Mouse (Mus musculus) kidney, embryonic 15.5 days (tissue): ENCODE measurements around the gene Mrps23. TPM values are rescaled to one million over a fixed set of nuclear protein-coding genes. Genes with fewer than 3 reads are reported as not detected.
A peak's percentile ranks its signal among the peaks of the same experiment; 100 is the strongest.
"Not testable (repeated sequence)": the region's sequence is repeated elsewhere in the genome, so short reads cannot be mapped to it uniquely, and the experiment has no call there.

Experiments
- ATAC-seq: fragments of 200-750 bp; cut with Nextera tagmentation; replicated peaks from 2 replicates; pipeline ENCODE4 v1.8.0; 2017; ENCODE audit warnings: moderate TSS enrichment; ENCODE audit not compliant: low FRiP score
- H3K27ac ChIP-seq: fragments of 300-500 bp; sonication (generic); 2 replicates; pipeline ENCODE4 v1.5.1; 2015; ENCODE audit warnings: mild to moderate bottlenecking, inconsistent platforms
- H3K27me3 ChIP-seq: fragments of 300-500 bp; sonication (generic); 2 replicates; pipeline ENCODE4 v1.6.1; 2015; ENCODE audit warnings: inconsistent platforms
- H3K36me3 ChIP-seq: fragments of 300-500 bp; sonication (generic); 2 replicates; pipeline ENCODE4 v1.6.1; 2015; ENCODE audit warnings: inconsistent platforms
- H3K4me1 ChIP-seq: fragments of 300-500 bp; sonication (generic); 2 replicates; pipeline ENCODE4 v1.6.1; 2015; ENCODE audit warnings: inconsistent platforms
- H3K4me2 ChIP-seq: fragments of 300-500 bp; sonication (generic); 2 replicates; pipeline ENCODE4 v1.6.1; 2015; ENCODE audit warnings: moderate library complexity, mild to moderate bottlenecking, inconsistent platforms
- H3K4me3 ChIP-seq: fragments of 300-500 bp; sonication (generic); replicated peaks from 2 replicates; pipeline ENCODE4 v1.5.1; 2015; ENCODE audit warnings: mild to moderate bottlenecking, inconsistent platforms
- H3K9ac ChIP-seq: fragments of 300-500 bp; sonication (generic); 2 replicates; pipeline ENCODE4 v1.6.1; 2015; ENCODE audit warnings: mild to moderate bottlenecking, inconsistent platforms
- H3K9me3 ChIP-seq: fragments of 300-500 bp; sonication (generic); replicated peaks from 2 replicates; pipeline ENCODE4 v1.6.1; 2016; ENCODE audit warnings: inconsistent platforms
- WGBS: fragments of 180-500 bp; shearing (Covaris S2); methylation state at CpG from one replicate; pipeline ENCODE4 v1.1.7; 2015; ENCODE audit warnings: mixed read lengths; 5-methylcytosine and 5-hydroxymethylcytosine counted together
- polyA plus RNA-seq: library from polyadenylated mRNA; unstranded; fragments of >200 nt; fragmentation: Nextera tagmentation; extraction: Ambion mirVana; gene quantifications from 2 replicates; pipeline ENCODE4 v1.2.1, GENCODE M21; 2015

Mrps23 gene
- polyA plus RNA-seq, 1 experiment from 2014 or later = 57.5 TPM

DNA sequence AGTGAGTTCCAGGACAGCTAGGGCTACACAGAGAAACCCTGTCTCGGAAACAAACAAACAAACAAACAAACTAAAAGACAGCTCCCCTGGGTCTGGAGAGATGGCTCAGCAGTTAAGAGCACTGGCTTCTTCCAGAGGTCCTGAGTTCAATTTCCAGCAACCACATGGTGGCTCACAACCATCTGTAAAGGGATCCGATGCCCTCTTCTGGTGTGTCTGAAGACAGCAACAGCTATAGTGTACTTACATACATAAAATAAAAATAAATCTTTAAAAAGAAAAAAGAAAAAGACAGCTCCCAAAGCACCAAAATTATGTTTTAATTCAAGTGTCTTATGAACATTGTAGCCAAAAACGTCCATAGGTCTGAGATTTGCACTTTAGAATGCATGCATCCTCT is 8.5 kb upstream of the Mrps23 start:
- 83% methylated on average over 3 of the region's 3 CpGs for WGBS
- H3K9me3 ChIP-seq, H3K9ac ChIP-seq, H3K4me3 ChIP-seq, H3K36me3 ChIP-seq, H3K4me2 ChIP-seq, H3K27ac ChIP-seq, ATAC-seq: not testable (repeated sequence)
- Histone ChIP-seq H3K4me1 (peaks cover 34% of the 10 kb centered on the region), H3K27me3 (peaks cover 54% of the 10 kb centered on the region)

DNA sequence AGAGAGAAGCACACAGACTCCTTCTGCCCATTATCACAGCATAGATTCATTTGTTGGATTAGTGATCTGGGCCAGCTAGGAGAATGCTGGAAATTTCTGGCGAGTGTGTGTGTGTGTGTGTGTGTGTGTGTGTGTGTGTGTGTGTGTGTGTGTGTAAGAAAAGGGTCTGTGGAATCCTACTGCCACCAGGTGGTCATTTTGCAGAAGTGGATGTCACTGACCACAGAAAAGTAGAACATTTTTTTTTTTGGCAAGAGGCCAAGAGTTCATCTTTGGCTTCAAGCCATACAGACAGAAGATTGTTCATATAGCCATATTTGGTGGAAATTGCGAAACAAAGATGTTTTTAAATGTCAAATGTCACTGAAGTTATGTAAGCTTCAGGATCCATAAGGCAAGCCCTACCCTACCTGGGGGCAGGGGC is 7.0 kb upstream of the Mrps23 start:
- no peaks in the 10 kb centered on the region for H3K36me3 ChIP-seq
- peaks cover 45% of the 10 kb centered on the region for H3K27me3 ChIP-seq
- no peaks in the 10 kb centered on the region for H3K9me3 ChIP-seq
- H3K4me2 ChIP-seq = no peak overlapping the region
- ATAC-seq = no peak
- no peak overlapping the region for H3K27ac ChIP-seq
- H3K9ac ChIP-seq = no peak overlapping the region
- H3K4me3 ChIP-seq = no peak overlapping the region
- 3% methylated on average over 2 of the region's 2 CpGs for WGBS
- H3K4me1 ChIP-seq = peaks cover 34% of the 10 kb centered on the region

DNA sequence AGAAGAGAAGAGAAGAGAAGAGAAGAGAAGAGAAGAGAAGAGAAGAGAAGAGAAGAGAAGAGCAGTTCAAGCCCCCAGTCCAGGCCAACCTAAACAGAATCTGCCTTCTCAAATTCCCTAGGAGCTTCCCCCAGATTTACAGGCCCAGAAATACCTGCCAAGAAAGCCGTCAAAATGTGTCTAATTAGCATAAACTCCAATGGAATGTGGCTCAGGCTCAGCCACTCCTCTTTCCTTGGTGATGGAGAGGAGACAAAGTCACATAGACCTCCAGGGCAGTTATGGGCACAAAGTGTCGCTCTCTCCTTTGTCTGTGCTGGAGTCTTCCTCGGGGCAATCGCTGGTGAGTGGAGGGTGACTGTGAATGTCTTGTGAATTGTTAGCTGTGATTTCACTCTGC is 6.0 kb upstream of the Mrps23 start:
- H3K27me3 ChIP-seq = peaks cover 34% of the 10 kb centered on the region
- 37% methylated on average over 4 of the region's 4 CpGs for WGBS
- no peak for ATAC-seq

DNA sequence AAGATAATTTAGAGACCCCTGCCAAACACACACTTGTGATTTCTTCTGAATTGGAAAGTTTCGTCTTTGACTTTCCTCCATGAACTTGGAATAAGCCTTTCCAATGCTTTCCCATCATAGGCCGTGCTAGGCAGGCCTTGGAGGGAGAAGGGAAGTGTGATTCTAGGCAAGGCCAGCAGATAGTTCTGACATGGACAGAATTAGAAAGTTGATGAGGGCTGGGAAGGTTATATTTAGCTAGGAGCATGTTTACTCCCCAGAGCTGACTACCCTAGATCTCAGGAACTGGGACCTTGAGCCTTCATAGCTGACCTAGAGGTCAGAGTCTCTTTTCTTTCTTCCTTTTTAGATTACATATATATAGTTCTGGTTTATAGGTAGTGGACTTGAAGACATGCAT is 3.0 kb upstream of the Mrps23 start:
- peaks cover 13% of the 10 kb centered on the region for H3K27me3 ChIP-seq
- WGBS = 74% methylated on average over 2 of the region's 2 CpGs
- no peak for ATAC-seq
- peaks cover 3% of the 10 kb centered on the region; the same call in 1 of the 2 replicates for H3K36me3 ChIP-seq
- H3K4me2 ChIP-seq = no peak overlapping the region
- H3K27ac ChIP-seq = no peak overlapping the region
- no peak overlapping the region for H3K4me3 ChIP-seq
- no peak overlapping the region for H3K9ac ChIP-seq
- no peaks in the 10 kb centered on the region for H3K9me3 ChIP-seq
- peaks cover 28% of the 10 kb centered on the region for H3K4me1 ChIP-seq

More for the DNA sequence above, 6.0 kb upstream of the Mrps23 start:
- Histone ChIP-seq H3K27ac (no peak overlapping the region), H3K4me1 (peaks cover 29% of the 10 kb centered on the region), H3K36me3 (no peaks in the 10 kb centered on the region), H3K4me2 (no peak overlapping the region), H3K9ac (no peak overlapping the region), H3K4me3 (no peak overlapping the region), H3K9me3 (no peaks in the 10 kb centered on the region)

GRCm38 (mm10) chr11:88202077-88202476 is 2.1 kb upstream of the Mrps23 start:
- no peak overlapping the region for H3K4me3 ChIP-seq
- H3K27ac ChIP-seq = no peak overlapping the region
- no peaks in the 10 kb centered on the region for H3K9me3 ChIP-seq
- peaks cover 29% of the 10 kb centered on the region for H3K4me1 ChIP-seq
- H3K27me3 ChIP-seq = peaks cover 7% of the 10 kb centered on the region; the same call in 1 of the 2 replicates
- 30% methylated on average over 2 of the region's 2 CpGs for WGBS
- H3K36me3 ChIP-seq = peaks cover 5% of the 10 kb centered on the region
- ATAC-seq = no peak
- H3K4me2 ChIP-seq = no peak overlapping the region
- H3K9ac ChIP-seq = no peak overlapping the region

- H3K4me3 ChIP-seq = peak overlapping the region; percentile 79
- no peaks in the 10 kb centered on the region for H3K9me3 ChIP-seq
- H3K4me2 ChIP-seq = peak overlapping the region; percentile 87
- peaks cover 22% of the 10 kb centered on the region for H3K4me1 ChIP-seq
- ATAC-seq = no peak; the same call in 1 of the 2 replicates
- peak overlapping the region; percentile 76 for H3K9ac ChIP-seq
- WGBS = 32% methylated on average over 30 of the region's 30 CpGs
- peak overlapping the region; percentile 95 for H3K27ac ChIP-seq
- peaks cover 29% of the 10 kb centered on the region for H3K36me3 ChIP-seq
- H3K27me3 ChIP-seq = 0 out of 2 replicates have a peak, but pooled peaks cover 4% of the 10 kb centered on the region
These were observed 593 bp downstream of the Mrps23 start for GRCm38 (mm10) chr11:88204593-88205368.

DNA sequence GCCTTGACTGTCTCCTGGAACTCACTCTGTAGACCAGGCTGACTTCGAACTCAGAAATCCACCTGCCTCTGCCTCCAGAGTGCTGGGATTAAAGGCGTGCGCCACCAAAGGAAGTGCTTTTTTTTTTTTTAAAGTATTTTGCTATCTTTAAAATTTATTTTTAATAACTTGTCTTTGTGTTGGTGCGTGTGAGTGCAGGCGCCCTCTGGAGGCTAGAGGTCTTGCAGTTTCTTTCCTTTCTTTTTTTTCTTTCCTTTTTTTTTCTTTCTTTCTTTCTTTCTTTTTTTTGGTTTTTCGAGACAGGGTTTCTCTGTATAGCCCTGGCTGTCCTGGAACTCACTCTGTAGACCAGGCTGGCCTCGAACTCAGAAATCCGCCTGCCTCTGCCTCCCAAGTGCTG is 2.4 kb downstream of the Mrps23 start:
- H3K4me1 ChIP-seq = peaks cover 22% of the 10 kb centered on the region
- H3K4me2 ChIP-seq, H3K4me3 ChIP-seq, H3K27me3 ChIP-seq, H3K9ac ChIP-seq, H3K9me3 ChIP-seq, H3K27ac ChIP-seq, ATAC-seq: not testable (repeated sequence)
- peaks cover 47% of the 10 kb centered on the region for H3K36me3 ChIP-seq
- 85% methylated on average over 8 of the region's 8 CpGs for WGBS

- Histone ChIP-seq H3K4me3 (no peak overlapping the region), H3K27ac (no peak overlapping the region), H3K27me3 (no peaks in the 10 kb centered on the region), H3K36me3 (peaks cover 50% of the 10 kb centered on the region), H3K4me1 (peaks cover 22% of the 10 kb centered on the region), H3K4me2 (no peak overlapping the region), H3K9ac (no peak overlapping the region), H3K9me3 (no peaks in the 10 kb centered on the region)
- 92% methylated on average over 2 of the region's 2 CpGs for WGBS
- no peak for ATAC-seq
These were observed 3.5 kb downstream of the Mrps23 start for GRCm38 (mm10) chr11:88207697-88208096.

- Histone ChIP-seq H3K9me3 (no peaks in the 10 kb centered on the region), H3K27ac (no peak overlapping the region), H3K27me3 (no peaks in the 10 kb centered on the region), H3K4me3 (no peak overlapping the region), H3K4me1 (peaks cover 23% of the 10 kb centered on the region), H3K4me2 (no peak overlapping the region), H3K36me3 (peaks cover 46% of the 10 kb centered on the region), H3K9ac (no peak overlapping the region)
- 86% methylated on average over 5 of the region's 5 CpGs for WGBS
- ATAC-seq = no peak
These were observed 7.8 kb downstream of the Mrps23 start for GRCm38 (mm10) chr11:88211824-88212582.

- WGBS = 46% methylated on average over 6 of the region's 6 CpGs
- H3K27ac ChIP-seq = no peak overlapping the region
These were observed 9.6 kb downstream of the Mrps23 start for GRCm38 (mm10) chr11:88213757-88214156.

DNA sequence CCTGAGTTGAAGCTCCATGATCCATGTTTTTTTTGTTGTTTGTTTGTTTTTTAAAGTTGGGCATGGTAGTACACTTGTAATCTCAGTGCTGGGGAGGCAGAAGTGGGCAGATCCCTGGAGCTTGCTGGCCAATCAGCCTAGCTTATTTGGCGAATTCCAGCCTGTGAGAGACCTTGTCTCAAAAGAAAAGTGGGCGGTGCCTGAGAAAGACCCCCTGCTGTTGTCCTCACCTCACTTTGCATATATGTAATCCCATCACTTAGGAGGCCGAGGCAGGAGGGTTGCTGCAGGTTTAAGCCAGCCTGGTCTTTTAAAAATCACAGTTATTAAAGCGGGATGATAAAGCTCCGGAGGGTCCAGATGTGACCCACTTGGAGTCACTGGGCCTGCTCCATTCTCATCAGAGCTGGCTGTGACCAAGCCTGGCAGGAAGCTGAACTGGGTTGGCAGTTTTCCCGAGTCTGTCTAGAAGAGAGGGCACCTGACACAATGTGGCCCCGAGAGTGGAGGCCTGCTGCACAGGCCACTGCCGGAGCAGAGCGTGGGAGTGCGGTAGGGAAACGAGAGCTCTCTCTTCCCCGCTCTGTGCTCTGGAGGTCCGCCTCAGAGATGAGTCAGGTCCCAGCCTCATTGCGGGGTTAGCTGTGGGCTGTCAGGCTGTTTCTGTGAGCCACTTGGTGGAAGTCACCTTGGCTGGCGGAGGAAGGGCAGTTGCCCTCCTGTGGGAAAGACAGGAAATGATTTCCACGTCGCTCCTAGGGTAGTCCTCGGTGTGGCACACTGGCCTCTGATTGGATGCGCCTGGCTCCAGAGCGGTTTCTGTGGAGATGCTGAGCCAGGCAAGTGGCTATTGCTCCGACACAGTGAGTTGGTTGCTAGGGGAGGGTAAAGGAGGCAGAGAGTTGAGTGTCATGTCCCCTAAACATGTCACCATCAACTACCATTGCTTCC is 11.0 kb downstream of the Mrps23 start:
- no peaks in the 10 kb centered on the region for H3K9me3 ChIP-seq
- H3K4me2 ChIP-seq = peak overlapping the region; percentile 15; the same call in 1 of the 2 replicates
- 0 out of 2 replicates have a peak overlapping the region, but pooled peaks have one; percentile 2 for H3K27ac ChIP-seq
- peaks cover 20% of the 10 kb centered on the region for H3K4me1 ChIP-seq
- H3K36me3 ChIP-seq = peaks cover 17% of the 10 kb centered on the region
- ATAC-seq = peak; percentile 63
- 51% methylated on average over 21 of the region's 21 CpGs for WGBS
- no peak overlapping the region for H3K9ac ChIP-seq
- no peak overlapping the region for H3K4me3 ChIP-seq
- no peaks in the 10 kb centered on the region for H3K27me3 ChIP-seq

More at GRCm38 (mm10) chr11:88213757-88214156, 9.6 kb downstream of the Mrps23 start:
- Histone ChIP-seq H3K4me3 (no peak overlapping the region), H3K9ac (no peak overlapping the region), H3K4me1 (peaks cover 20% of the 10 kb centered on the region), H3K4me2 (no peak overlapping the region), H3K36me3 (peaks cover 31% of the 10 kb centered on the region), H3K9me3 (no peaks in the 10 kb centered on the region), H3K27me3 (no peaks in the 10 kb centered on the region)
- ATAC-seq = no peak
